Mouse (Mus musculus) kidney, postnatal 4 days (tissue): ENCODE measurements around the gene Hoxb4.
A peak's percentile ranks its signal among the peaks of the same experiment; 100 is the strongest.

Experiments
- DNase-seq, 2 experiments: peaks; one replicate each; pipeline ENCODE4 v3.0.0; 2021; ENCODE audit warnings: mixed read lengths in 2 of 2

Gene Hoxb4

DNA sequence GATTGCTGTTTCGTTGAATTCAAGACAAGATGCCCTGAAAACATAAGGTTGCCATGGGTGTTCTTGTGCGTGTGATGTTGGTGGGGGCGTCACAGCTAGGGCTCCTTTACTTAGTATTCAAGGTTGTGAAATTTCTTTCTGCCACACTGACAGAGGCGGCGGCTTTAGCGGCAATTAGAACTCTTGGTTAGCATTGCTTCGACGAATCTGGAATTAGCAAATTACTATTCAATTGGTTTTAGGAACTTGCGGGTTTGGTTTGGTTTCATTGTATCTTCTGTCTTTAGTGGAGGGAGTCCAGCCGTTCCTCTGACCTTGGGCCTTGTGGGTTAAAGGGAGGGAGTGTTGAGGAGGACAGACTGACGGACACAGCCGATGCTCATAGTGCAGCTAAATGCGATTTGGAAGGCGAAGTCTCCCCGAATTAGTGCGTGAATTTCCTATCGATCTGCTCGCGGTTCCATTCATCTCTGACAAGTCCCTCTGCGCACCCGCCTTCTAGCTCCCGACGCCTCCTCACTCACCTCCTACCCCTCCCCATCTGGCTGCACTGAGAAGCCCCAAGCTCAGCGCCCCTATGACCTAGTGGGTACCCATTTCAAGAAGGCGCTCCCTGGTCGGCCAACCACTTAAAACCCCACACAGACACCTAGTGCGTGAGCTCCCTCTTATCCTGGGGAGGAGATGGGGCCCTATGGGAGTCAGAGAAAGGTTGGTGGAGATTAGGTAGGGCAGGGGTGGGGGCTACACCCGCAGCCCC is at the start of gene Hoxb4:
TSS of gene Hoxb4 (plus strand) at position 660 of the 760 bp plus-strand sequence.
- DNase-seq, result peak in 1 of 2 experiments; percentile 60

DNA sequence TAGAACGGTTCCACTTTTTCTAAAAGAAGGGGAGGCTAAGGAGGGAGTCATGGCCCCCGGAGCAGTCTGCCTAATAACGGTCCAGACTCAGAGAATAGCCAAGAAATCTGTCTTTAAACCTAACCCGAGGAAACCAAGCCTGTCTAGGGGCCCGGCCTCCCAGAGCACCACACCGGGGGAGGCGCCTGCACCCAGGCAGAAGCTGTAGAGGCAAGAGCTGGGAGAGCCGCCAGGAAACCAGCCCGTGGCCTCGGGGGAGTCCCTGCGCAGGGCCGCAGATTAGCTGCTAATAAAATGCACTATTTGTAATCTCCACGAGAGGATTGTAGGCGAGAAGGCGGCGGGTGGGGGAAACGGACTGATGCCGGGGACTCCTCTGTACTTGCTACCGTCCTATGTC is 48.2 kb upstream of the Hoxb4 start:
- DNase-seq, result peak; percentile 80 to 87

DNA sequence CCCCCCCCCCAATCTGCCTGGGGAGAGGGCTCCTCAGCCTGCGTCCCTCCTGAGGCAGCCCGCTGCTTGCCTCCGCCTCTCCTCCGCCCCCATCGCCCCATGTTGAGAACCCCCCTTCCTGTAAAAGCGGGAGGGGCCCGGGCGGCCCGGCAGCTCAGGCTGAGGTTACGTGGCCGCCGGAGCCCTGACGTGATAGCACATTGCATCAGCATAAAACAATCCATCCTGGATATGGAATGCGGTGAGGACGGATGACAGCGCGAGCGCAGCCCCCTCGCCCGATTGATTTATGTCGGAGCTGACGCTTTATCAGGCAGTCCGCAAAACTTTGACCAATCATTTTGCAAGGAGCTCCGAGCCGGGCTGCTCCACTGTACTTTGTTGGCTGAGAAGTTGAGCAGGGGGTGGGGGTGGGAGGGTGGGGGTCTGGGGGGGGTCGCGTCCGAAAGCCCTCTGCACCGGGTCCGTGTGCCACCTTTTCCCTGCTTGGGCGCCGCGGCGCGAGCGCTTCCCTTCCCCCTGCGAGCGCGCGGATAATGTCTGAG is 47.0 kb upstream of the Hoxb4 start, which contains the start of gene Hoxb9:
TSS of gene Hoxb9 (plus strand) at position 462 of the 545 bp plus-strand sequence.
- DNase-seq, result peak; percentile 83 to 89

DNA sequence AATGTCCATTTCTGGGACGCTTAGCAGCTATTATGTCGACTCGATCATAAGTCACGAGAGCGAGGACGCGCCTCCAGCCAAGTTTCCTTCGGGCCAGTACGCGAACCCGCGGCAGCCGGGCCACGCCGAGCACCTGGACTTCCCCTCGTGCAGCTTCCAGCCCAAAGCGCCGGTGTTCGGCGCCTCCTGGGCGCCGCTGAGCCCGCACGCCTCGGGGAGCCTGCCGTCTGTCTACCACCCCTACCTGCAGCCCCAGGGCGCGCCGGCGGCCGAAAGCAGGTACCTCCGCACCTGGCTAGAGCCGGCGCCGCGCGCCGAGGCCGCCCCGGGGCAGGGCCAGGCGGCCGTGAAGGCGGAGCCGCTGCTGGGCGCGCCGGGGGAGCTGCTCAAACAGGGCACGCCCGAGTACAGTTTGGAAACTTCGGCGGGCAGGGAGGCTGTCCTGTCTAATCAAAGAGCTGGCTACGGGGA is 46.5 kb upstream of the Hoxb4 start:
- DNase-seq, result peak; percentile 78 to 89

DNA sequence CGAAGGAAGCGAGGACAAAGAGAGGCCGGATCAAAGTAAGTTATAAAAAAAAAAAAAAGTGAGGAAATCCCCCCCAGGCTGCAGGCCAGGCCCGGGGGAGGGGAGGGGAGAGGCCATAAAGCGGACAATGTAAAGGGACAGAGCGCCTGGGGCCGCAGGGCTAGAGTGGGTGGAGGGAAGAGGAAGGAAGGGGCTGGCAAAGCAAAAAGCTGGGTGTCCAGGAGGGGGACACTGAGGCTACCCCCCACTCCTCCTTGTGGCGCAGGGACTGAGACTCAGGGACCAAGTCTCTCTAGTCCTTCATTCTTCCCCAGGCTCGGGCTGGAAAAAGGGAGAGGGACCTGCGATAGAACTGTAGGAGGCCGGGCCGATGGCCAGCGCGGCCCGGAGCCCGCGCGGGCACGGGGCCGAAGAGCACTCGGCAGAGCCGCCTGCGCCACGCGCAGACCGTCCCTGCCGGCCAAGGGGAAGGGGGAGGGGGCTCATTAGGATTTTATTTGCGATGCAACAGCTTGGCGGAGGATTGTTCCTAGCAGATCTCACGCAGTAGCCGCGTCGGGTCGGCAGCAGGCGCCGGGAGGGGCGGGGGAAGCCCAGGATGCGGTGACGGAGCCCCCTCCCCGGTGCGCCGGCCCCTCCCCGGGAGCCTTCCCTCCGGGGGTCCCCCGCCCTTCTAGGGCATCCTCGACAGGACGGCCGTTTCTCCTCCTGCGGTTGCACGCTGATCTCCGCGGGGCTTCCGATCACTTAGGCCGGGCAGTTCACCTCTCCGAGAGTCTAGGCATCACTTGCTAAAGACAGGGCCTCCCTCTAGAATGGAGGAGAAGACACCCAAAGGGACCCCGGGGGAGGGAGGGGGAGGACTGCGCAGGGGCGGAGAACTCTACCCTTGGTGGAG is 45.8 kb upstream of the Hoxb4 start:
- DNase-seq, result peak; percentile 67 to 75

DNA sequence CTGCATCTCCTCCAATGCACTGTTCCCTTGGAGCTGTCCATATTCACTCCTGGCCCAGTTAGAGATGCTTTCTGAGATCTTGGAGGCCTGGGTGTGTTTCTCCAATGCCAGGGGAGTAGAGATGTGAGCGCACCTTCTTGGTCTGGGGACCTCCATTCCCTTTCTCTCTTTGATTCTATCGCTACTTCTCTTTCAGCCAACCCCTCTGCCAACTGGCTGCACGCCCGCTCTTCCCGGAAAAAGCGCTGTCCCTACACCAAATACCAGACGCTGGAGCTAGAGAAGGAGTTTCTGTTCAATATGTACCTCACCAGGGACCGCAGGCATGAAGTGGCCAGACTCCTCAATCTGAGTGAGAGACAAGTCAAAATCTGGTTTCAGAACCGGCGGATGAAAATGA is 43.6 kb upstream of the Hoxb4 start:
- DNase-seq, result peak in 1 of 2 experiments; percentile 34

DNA sequence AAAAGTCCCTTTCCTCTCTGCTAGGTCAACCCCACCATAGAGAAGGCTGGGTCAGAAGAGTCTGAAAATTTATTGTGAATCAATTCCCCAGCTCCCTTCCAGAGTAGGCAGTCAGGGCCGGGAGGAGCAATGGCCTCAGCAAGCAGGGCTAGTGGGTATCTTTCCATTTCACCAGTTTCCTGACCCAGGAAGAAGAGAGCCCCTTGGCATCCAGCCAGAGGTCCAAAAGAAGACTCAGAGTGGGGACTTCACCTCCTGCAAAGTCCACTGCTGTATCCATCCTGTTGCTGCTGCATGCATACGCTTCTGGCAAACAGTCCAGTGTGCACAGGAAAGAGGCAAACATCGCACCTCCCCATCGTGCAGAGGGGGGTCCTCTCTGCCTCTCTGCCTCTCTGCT is 42.2 kb upstream of the Hoxb4 start:
- DNase-seq, result peak in 1 of 2 experiments; percentile 71

DNA sequence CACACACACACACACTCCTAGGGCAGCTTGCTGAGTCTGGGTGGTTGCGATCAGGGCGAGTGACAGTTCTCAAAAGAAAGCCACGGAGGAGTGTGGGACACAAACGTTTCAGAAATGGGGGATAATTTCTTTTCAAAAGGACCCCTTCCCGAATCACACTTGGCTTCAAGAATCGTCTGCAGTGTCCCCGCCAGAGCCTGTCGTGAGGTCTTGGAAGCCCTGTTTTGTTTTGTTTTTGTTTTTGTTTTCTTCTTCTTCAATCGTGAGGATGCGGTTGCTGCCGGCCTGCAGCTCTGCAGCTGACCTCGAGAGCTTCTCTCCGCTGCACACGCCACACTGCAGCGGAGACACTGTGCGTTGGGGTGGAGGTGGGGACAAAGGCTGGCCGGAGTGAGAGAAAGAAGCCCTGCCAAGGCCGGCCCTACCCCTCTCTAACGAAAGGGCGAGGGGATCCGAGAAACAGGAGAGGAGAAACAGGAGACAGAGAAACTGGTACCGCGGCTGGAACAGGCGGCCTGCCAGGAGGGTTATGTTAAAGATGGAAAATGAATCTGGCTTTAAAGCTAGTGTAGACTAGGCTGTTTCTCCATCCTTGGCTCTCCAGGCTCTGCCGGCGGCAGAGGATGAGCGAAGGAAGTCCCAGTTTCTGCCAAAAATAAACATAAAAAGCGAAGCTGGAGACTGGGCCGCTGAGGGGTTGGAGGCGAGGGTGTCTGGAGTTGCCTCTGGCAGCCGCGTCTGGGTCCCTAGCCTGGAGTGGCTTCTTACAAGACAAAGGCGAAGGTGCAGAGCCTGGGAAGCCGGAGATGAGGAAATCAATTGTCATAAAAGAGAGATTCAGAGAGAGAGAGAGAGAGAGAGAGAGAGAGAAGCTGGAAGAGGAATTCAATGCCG is 40.7 kb upstream of the Hoxb4 start:
- DNase-seq, result peak in 1 of 2 experiments; percentile 66

DNA sequence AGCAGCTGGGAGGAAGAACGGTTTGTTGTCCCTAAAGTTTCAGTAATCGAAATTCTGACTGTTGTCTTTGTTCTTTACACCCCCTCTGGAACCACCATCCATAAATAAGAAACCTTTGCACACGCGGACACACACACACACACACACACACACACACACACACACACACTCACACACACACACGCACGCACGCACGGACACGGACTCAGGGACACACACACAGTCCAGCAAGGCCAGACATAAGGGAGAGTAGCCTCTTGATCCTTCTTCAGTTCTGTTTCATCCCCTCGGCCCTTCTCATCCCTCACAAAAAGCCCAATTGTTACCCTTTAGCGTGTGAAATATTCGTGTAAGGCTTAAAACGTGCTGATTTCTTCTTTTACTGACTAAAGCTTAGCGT is 39.7 kb upstream of the Hoxb4 start:
- DNase-seq, result peak in 1 of 2 experiments; percentile 39

DNA sequence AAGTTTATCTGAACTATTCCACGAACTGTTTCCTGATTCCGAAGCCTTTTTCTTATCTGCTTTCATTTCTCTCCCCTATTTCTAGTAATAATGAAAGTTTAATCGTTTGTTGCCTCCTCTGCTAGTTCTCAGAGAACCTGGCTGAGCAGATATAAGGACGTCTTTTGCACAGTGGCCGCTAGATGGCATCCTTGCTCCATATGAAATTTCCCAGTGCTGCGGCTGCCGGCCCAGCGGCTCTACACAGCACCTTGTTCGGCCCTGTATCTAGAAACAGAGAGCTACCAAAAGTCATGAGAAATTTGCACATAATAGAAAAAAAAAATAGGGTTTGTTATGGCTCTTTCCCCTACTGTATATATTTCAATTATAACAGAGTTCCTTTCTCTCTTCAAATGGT is 39.3 kb upstream of the Hoxb4 start:
- DNase-seq, result peak; percentile 91 to 93

DNA sequence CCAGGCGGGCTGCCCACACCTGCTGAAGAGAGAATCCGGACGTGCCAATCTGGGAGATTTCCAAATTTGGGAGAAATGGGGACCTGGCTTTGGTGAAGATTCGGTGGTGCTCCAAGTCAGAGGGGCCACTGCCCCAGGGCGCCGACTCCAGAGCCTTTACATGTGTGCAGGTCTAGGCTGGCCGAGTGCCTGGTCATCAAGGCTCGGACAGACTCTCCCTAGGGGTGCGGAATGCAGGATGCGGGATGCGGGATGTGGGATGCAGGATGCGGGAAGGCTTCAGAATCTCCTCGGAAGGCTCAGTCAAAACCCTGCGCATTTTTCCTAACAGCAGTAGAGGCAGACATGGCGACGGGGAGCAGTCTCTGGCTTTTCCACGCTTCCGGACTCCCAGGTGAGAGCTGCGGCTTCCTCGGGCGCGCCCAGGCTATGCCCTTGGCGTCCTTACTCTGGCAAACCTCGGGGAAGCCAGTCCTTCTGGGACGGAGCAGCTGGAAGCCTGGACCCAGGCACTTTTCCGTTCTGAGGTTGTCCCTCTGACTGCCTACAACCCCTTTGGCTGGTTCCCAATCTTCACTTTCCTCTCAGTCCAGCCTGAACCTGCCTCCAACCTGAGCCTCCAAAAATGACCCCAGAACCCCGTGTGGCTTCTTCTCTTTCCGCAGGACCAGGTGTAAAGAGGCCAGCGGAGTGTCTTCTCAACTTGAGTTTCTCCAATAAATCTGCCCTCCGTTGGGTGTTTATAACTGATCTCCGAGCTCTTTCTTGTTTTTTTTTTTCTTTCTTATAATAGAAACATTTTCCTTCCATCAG is 38.4 kb upstream of the Hoxb4 start:
- DNase-seq, result peak in 1 of 2 experiments; percentile 70

DNA sequence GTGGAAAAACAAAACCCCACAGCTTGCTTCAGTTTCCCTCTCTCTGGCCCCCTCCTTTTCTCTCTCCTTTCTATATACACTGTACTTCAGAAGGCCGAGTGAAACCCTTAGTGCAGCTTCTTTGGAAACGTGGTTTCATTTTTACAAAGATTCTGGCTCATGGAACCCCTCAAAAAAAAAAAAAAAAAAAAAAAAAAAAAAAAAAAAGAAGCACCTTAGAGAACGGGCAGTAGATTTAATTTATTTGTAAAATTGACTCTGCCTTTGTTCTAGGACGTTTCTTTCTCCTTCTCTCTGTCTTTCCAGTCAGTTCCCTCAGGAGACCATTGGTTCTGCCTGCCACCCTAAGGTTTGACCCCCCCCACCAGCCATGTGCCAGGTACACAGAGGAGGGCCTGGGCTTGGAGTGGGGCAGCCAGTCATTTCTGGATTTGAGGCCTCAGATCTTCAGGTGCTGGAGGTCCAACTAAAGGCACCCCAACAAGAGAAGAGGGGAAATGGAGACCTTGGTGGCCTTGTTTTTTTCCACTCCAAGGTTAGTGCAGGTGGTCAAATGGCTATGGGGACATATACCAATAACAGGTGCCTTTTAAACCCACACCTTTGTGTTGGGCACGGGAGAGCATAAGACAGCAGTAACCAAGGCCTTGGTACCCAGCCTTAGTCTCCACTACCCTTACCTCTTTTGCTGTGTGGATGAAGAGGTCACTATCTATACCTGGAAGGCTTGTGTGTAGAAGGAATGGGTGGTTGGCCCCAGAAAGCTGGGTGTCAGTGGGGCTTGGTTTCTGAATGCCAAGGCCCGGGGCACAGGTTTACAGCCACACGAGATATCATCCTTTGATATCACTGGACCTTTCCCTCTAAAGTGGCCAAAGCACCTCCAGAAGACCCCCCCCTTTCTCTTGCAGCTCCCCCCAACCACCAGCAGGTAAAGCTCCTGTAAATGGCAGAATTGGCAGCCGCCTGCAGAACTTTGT is 37.4 kb upstream of the Hoxb4 start:
- peak in 1 of 2 experiments; percentile 65 for DNase-seq

DNA sequence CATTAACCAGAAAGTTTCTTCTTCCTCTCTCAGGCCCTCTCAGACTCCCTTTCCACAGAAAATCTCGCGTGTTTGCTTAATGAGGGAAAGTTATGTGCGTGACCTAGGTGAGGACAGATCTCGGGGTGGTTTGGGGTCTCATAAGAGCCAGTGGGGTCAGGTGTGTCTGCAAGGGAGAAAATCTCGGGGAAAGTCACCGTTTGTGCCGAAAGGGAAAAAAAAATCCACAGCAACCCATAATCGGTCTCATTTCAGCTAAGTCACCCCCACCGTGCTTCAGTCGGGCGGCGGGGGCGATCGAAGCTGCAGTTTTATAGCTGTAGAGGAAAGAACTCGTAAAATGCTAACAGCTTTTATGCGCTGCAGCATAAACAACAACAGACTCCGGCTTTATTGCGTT is 36.7 kb upstream of the Hoxb4 start:
- peak in 1 of 2 experiments; percentile 69 for DNase-seq

DNA sequence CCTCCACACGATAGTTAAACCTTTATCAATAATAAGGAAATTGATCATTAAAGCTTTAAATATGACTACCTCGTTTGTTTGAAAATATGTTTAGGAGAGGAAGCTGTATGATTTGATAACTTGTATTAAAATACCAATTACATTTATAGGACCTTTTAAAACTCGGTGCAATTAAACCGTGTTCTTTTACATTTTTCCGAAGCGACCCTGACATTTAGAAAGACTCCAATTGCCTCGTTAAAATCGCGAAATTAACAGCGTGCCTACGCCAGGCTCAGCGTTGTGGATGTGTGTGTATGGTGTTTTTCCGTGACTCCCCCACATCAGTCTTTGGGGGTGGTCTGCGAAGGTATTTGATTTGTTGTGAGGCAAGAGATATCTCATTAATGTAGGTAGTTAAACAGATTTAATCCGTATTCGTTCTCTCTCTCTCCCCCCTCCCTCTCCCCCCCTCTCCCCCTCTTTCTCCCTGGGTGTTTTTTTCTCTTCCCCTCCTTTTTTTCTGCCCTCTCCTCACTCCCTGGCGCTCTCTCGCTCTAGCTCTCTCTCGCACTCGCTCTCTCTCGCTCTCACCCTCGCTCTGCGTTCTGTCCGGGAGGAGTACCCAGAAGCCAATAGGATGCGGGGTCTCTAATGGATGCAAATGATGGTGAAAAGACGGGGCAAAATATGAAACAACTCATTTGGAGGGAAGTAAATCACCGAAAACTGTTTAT is 36.1 kb upstream of the Hoxb4 start, which contains the start of gene Hoxb8:
TSS of gene Hoxb8 (plus strand) at position 51 of the 716 bp plus-strand sequence.
- peak in 1 of 2 experiments; percentile 72 for DNase-seq

DNA sequence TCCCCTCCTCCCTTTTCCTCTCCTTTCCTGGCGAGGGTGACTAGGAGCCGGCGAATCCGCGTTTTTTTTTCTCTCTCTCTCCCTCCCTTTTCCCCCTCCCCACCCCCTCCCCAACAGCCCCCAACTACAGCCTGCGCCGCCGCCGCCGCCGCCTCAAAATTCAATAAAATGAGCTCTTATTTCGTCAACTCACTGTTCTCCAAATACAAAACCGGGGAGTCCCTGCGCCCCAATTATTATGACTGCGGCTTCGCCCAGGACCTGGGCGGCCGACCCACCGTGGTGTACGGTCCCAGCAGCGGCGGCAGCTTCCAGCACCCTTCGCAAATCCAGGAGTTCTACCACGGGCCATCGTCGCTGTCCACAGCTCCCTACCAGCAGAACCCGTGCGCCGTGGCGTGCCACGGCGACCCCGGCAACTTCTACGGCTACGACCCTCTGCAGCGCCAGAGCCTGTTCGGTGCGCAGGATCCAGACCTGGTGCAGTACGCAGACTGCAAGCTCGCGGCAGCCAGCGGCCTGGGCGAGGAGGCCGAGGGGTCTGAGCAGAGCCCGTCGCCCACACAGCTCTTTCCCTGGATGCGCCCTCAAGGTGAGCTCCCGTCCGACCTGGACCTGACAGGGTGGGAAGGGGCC is 35.2 kb upstream of the Hoxb4 start:
- peak; percentile 66 to 80 for DNase-seq

DNA sequence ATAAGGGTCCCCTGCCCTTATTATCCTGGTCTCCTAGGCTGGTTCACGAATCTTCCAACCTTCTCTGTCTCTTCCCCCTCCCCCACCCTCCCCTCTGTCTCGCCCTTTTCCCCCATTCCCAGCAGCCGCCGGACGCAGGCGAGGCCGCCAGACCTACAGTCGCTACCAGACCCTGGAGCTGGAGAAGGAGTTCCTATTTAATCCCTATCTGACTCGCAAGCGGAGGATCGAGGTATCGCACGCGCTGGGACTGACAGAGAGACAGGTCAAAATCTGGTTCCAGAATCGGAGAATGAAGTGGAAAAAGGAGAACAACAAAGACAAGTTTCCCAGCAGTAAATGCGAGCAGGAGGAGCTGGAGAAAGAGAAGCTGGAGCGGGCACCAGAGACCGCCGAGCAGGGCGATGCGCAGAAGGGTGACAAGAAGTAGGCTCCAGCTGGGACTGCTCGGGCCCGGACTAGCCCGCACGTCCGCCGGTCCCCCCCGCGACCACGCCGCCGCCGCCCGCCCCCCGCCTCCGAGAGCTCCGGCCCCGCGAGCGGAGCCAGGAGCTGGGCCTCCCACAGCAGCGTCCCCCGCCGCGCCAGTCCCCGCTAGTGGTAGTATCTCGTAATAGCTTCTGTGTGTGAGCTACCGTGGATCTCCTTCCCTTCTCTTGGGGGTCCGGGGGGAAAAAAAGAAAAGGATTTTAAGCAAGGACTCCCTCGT is 33.9 kb upstream of the Hoxb4 start:
- peak; percentile 81 to 89 for DNase-seq

DNA sequence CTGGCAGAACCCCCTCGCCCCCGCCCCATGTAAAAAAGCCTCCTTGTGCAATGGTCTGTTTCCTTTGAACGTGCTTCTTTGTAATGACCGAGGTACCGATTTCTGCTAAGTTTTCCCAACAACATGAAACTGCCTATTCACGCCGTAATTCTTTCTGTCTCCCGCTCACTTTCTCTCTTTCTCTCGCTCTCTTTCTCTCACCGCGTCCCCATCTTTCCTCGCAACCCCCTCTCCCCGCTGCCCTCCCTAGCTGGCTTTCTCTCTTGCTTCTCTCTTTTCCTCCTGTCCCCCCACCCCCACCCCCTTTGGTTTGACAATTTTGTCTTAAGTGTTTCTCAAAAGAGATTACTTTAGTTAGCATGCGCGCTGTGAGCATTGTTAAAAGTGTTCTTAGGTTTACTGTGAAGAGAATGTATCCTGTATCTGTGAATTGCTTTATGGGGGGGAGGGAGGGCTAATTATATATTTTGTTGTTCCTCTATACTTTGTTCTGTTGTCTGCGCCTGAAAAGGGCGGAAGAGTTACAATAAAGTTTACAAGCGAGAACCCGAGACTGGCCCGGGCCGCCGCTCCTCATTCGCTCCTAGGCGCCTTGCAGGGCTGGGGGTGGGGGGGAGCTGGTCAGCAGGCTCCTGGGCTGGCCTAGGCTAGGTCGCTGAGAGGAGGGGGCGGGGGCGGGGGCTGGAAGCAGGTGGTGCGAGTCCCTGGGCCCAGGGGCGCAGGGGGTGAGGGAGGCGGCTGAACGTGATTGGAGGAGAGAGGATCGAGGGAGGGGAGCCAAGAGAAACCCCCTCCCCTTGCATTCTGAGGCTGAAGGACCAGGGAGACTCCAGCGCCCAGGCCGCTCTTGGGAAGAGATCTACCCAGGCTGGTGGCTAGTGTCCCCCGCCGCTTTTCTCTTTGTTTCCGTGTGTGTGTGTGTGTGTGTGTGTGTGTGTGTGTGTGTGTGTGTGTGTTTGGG is 33.0 kb upstream of the Hoxb4 start:
- DNase-seq, result peak; percentile 85 to 92
